Mouse (Mus musculus): Measurements from ENCODE around the gene Sntn.

Gene Sntn

GRCm38 (mm10) chr14:13670576-13670975 is at the start of gene Sntn:
Gene Sntn, plus strand, starts transcription at chr14:13670876.
- DNase-seq: no peak

GRCm38 (mm10) chr14:13649865-13650264 is 20.8 kb upstream of the Sntn start:
- DNase-seq: no peak

- DNase-seq: peak; percentile 4
Measured at GRCm38 (mm10) chr14:13651039-13651438, 19.6 kb upstream of the Sntn start.

GRCm38 (mm10) chr14:13651541-13652298 is 19.0 kb upstream of the Sntn start:
- DNase-seq: peak; percentile 75

GRCm38 (mm10) chr14:13686716-13687115 is 16.0 kb downstream of the Sntn start:
- DNase-seq: no peak

GRCm38 (mm10) chr14:13690426-13690825 is 19.8 kb downstream of the Sntn start:
- no peak for DNase-seq

- DNase-seq: no peak
Measured at GRCm38 (mm10) chr14:13732263-13732662, 61.6 kb downstream of the Sntn start.
